Mouse (Mus musculus) cortical plate, adult 2 months (tissue): ENCODE measurements around the gene Dynll2.

ENCODE experiments used
- CTCF ChIP-seq: fragments of 200-500 bp; IDR thresholded peaks from 2 replicates; pipeline ENCODE4 v1.5.1; 2011; ENCODE audit warnings: mild to moderate bottlenecking, control low read depth, low read length; ENCODE audit not compliant: insufficient read depth; ENCODE audit errors: extremely low read depth
- POLR2A ChIP-seq: fragments of 200-500 bp; IDR thresholded peaks from 2 replicates; pipeline ENCODE4 v1.6.1; 2011; ENCODE audit warnings: mild to moderate bottlenecking, low read length, control low read depth; ENCODE audit not compliant: insufficient read depth; ENCODE audit errors: extremely low read depth

DNA sequence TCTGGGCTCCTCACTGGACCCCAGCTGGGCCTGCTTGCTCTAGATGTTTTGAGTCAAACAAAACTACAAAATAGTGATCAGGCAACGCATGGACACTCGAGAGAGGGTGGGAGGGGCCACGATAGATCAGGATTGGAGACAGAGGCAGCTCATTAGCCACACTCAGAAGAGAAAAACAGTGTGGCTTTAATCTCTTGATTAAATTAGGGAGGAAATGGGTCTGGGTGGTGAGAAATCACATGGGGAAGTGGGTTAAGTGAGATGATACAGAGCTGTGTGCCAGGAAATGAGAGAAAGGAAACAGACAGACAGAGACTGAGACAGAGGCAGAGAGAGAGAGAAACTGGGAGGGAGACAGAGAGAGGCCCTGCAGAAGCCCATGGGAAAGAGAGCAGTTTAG, 22.0 kb downstream of the Dynll2 start:
- TF ChIP-seq POLR2A (no peak), CTCF (no peak)
